Mouse (Mus musculus): Measurements from ENCODE around the gene Cntrob. TPM values are rescaled to one million over a fixed set of nuclear protein-coding genes. Genes with fewer than 3 reads are reported as not detected.

Cntrob gene
- polyA plus RNA-seq, 1 experiment from 2014 or later, result 32.0 TPM

GRCm38 (mm10) chr11:69366855-69367615 is 43.5 kb upstream of the Cntrob start:
- no peak for ATAC-seq (replicated peaks)
- H3K4me1 ChIP-seq, result peaks cover 61% of the 10 kb centered on the region
- under 1% methylated on average over 22 of the region's 22 CpGs for WGBS
- H3K9me3 ChIP-seq, result no peaks in the 10 kb centered on the region
- peak overlapping the region; percentile 100 for H3K27ac ChIP-seq (replicated peaks)
- peak overlapping the region; percentile 95 for H3K4me2 ChIP-seq (replicated peaks)
- peak overlapping the region; percentile 100 for H3K9ac ChIP-seq (replicated peaks)
- peaks cover 19% of the 10 kb centered on the region for H3K36me3 ChIP-seq
- no peaks in the 10 kb centered on the region for H3K27me3 ChIP-seq
- H3K4me3 ChIP-seq, result peak overlapping the region; percentile 94

- H3K27ac ChIP-seq (replicated peaks), result peak overlapping the region; percentile 100
- peak; percentile 84 for ATAC-seq (replicated peaks)
- H3K27me3 ChIP-seq, result no peaks in the 10 kb centered on the region
- H3K9me3 ChIP-seq, result no peaks in the 10 kb centered on the region
- peaks cover 26% of the 10 kb centered on the region for H3K36me3 ChIP-seq
- peak overlapping the region; percentile 94 for H3K4me3 ChIP-seq
- peak overlapping the region; percentile 100 for H3K9ac ChIP-seq (replicated peaks)
- peak overlapping the region; percentile 95 for H3K4me2 ChIP-seq (replicated peaks)
- peaks cover 55% of the 10 kb centered on the region for H3K4me1 ChIP-seq
- WGBS, result under 1% methylated on average over 26 of the region's 26 CpGs
These were observed 42.7 kb upstream of the Cntrob start for GRCm38 (mm10) chr11:69366157-69366854.

DNA sequence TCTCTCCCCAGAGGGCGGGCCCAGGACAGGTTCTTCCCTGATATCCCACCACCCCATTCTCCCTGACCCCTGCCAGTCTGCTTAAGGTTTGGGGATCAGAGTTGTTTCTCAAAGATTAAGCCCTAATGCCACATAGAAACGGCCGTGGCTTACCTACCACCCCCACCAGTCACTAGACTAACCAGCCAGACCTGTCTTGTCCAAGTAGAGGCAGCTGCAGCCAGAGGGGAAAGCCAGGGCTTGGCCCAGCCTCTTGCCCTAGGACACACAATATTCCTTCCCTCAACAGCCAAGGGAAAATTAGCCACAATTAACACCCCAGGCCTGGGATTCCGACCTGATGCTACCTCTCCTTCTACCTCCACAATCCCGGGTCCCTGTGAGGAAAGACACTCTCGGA is 42.1 kb upstream of the Cntrob start:
- Histone ChIP-seq H3K4me2 (replicated peaks) (peak overlapping the region; percentile 95), H3K27me3 (no peaks in the 10 kb centered on the region), H3K4me3 (peak overlapping the region; percentile 94), H3K9me3 (no peaks in the 10 kb centered on the region), H3K36me3 (peaks cover 32% of the 10 kb centered on the region), H3K9ac (replicated peaks) (peak overlapping the region; percentile 100), H3K27ac (replicated peaks) (peak overlapping the region; percentile 100), H3K4me1 (peaks cover 50% of the 10 kb centered on the region)
- no peak for ATAC-seq (replicated peaks)
- WGBS, result 18% methylated on average over 6 of the region's 6 CpGs

DNA sequence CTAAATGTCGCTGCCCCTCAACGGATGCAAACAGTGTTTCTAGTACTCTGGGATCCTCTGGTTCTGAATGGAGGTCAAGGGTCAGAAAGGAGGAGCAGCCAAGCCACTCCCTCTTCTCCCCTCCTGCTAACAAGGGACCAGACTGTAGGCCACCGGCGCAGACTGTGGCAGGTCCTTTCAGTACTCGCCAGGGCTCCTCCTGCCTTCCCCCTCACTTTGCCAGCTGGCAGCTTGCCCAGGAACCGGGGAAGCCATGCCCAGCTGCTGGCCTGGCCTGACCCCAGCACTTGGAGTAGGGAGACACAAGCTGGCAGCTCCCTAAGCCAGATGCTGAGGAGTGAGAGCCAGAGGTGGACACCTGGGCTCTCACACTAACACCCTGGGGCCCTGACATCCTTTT is 41.3 kb upstream of the Cntrob start:
- WGBS, result under 1% methylated on average over 6 of the region's 6 CpGs
- Histone ChIP-seq H3K27ac (replicated peaks) (peak overlapping the region; percentile 100), H3K36me3 (peaks cover 40% of the 10 kb centered on the region), H3K4me2 (replicated peaks) (peak overlapping the region; percentile 95), H3K4me1 (peaks cover 45% of the 10 kb centered on the region), H3K9ac (replicated peaks) (peak overlapping the region; percentile 100), H3K27me3 (no peaks in the 10 kb centered on the region), H3K9me3 (no peaks in the 10 kb centered on the region), H3K4me3 (peak overlapping the region; percentile 94)
- peak; percentile 60 for ATAC-seq (replicated peaks)

DNA sequence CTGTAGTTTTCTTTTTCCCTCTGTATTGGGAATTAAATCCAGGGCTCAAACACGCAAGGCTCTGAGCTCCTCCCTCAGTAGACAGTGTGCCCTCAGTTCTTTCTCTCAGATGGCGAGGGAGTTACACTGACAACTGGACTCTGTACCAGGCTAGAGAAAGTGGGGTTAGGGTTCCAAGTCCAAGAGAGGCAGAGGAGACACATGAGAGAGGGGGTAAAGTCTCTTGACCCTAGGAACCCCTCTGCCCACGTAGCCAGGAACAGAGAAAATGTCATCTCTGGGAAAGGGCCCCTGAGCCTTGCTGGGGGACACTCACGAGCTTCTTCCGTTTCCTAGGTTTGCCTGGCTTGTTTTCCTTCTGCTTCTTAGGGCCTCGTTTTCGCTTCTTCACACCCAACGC is 40.8 kb upstream of the Cntrob start:
- ATAC-seq (replicated peaks), result no peak
- Histone ChIP-seq H3K27me3 (no peaks in the 10 kb centered on the region), H3K9ac (replicated peaks) (peak overlapping the region; percentile 28; the same call in 1 of the 2 replicates), H3K4me2 (replicated peaks) (peak overlapping the region; percentile 95), H3K4me3 (no peak overlapping the region), H3K9me3 (no peaks in the 10 kb centered on the region), H3K4me1 (peaks cover 41% of the 10 kb centered on the region), H3K27ac (replicated peaks) (peak overlapping the region; percentile 100), H3K36me3 (peaks cover 45% of the 10 kb centered on the region)
- 49% methylated on average over 8 of the region's 8 CpGs for WGBS

GRCm38 (mm10) chr11:69362479-69362878 is 38.9 kb upstream of the Cntrob start:
- no peak overlapping the region for H3K4me2 ChIP-seq (replicated peaks)
- no peak for ATAC-seq (replicated peaks)
- WGBS, result 84% methylated on average over 2 of the region's 2 CpGs

DNA sequence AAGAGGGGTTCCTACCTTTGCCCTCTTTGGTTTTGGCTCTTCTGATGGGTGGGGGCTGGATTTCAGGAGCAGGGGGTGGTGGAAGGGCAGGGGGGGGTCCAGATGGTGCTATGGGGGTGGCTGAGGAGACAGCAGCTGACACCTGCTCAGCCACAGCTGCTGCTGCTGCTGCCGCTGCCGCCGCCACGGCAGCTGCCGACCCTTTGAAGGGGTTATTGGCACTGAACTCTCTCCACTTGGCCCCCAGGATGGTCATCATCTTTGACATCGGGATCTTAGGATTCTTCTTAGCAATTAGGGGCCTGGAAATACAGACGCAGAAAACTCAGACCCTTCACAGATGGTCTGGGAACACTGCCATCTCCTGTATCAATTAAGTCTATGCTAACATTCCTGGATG is 38.4 kb upstream of the Cntrob start:
- H3K9ac ChIP-seq (replicated peaks), result no peak overlapping the region
- H3K9me3 ChIP-seq, result no peaks in the 10 kb centered on the region
- H3K27ac ChIP-seq (replicated peaks), result peak overlapping the region; percentile 53
- ATAC-seq (replicated peaks), result no peak
- H3K27me3 ChIP-seq, result no peaks in the 10 kb centered on the region
- peaks cover 69% of the 10 kb centered on the region for H3K36me3 ChIP-seq
- WGBS, result 45% methylated on average over 7 of the region's 7 CpGs
- H3K4me2 ChIP-seq (replicated peaks), result no peak overlapping the region
- H3K4me1 ChIP-seq, result peaks cover 32% of the 10 kb centered on the region
- H3K4me3 ChIP-seq, result no peak overlapping the region

More at GRCm38 (mm10) chr11:69362479-69362878, 38.9 kb upstream of the Cntrob start:
- peaks cover 64% of the 10 kb centered on the region for H3K36me3 ChIP-seq
- no peaks in the 10 kb centered on the region for H3K27me3 ChIP-seq
- peaks cover 35% of the 10 kb centered on the region for H3K4me1 ChIP-seq
- H3K27ac ChIP-seq (replicated peaks), result no peak overlapping the region
- H3K9ac ChIP-seq (replicated peaks), result no peak overlapping the region
- H3K9me3 ChIP-seq, result no peaks in the 10 kb centered on the region
- no peak overlapping the region for H3K4me3 ChIP-seq

DNA sequence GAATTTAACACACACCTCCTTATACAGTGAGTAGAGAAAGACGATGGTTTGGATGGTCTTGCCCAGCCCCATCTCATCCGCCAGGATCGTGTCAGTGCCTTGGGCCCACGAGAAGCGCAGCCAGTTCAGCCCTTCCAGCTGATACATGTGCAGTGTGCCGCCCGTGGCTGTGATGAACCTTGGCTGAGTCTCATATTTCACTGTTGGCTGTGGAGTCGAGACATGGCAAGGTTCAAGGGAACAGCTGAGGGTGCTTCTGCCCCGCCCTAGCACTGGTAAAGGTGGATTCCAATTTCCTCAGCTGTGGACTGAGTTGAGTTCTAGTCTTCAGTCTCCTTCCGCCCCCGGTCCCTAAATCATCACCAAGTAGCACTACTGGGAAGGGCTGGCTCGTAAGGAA is 34.1 kb upstream of the Cntrob start:
- no peak for ATAC-seq (replicated peaks)
- Histone ChIP-seq H3K4me3 (no peak overlapping the region), H3K9ac (replicated peaks) (no peak overlapping the region), H3K36me3 (peaks cover 99% of the 10 kb centered on the region), H3K27me3 (no peaks in the 10 kb centered on the region), H3K27ac (replicated peaks) (no peak overlapping the region), H3K4me1 (peaks cover 4% of the 10 kb centered on the region; the same call in 1 of the 2 replicates), H3K4me2 (replicated peaks) (no peak overlapping the region), H3K9me3 (no peaks in the 10 kb centered on the region)
- 96% methylated on average over 12 of the region's 12 CpGs for WGBS

GRCm38 (mm10) chr11:69356544-69356943 is 33.0 kb upstream of the Cntrob start:
- 96% methylated on average over 5 of the region's 5 CpGs for WGBS

DNA sequence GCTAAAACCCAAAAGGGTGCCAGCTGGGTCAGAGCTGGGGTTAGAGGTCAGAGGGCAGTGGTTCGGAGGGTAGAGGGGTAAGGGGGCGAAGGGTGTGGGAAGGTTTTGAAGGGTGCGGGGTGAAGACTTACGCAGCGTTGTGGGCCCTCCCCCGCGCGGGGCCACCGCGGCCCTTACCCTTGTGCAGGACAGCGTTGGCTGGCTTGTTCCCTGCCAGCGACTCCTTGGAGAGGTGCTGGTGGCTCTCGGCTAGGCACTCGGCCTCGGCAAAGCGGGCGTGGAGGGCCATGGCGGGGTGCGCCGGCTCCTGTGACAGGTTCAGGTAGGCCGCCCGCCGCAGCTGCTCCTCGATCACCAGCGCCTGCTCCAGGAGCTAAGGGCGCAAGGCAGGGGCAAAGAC is 22.9 kb upstream of the Cntrob start:
- Histone ChIP-seq H3K9me3 (no peaks in the 10 kb centered on the region), H3K36me3 (peaks cover 84% of the 10 kb centered on the region), H3K27me3 (no peaks in the 10 kb centered on the region), H3K4me2 (replicated peaks) (no peak overlapping the region), H3K27ac (replicated peaks) (no peak overlapping the region), H3K9ac (replicated peaks) (no peak overlapping the region), H3K4me1 (peaks cover 6% of the 10 kb centered on the region), H3K4me3 (no peak overlapping the region)
- no peak for ATAC-seq (replicated peaks)
- WGBS, result 91% methylated on average over 26 of the region's 26 CpGs

More at GRCm38 (mm10) chr11:69356544-69356943, 33.0 kb upstream of the Cntrob start:
- H3K27ac ChIP-seq (replicated peaks), result no peak overlapping the region
- H3K4me2 ChIP-seq (replicated peaks), result no peak overlapping the region
- H3K27me3 ChIP-seq, result no peaks in the 10 kb centered on the region
- H3K4me1 ChIP-seq, result no peaks in the 10 kb centered on the region
- H3K4me3 ChIP-seq, result no peak overlapping the region
- H3K9me3 ChIP-seq, result no peaks in the 10 kb centered on the region
- peaks cover 99% of the 10 kb centered on the region for H3K36me3 ChIP-seq
- no peak overlapping the region for H3K9ac ChIP-seq (replicated peaks)
- ATAC-seq (replicated peaks), result no peak

DNA sequence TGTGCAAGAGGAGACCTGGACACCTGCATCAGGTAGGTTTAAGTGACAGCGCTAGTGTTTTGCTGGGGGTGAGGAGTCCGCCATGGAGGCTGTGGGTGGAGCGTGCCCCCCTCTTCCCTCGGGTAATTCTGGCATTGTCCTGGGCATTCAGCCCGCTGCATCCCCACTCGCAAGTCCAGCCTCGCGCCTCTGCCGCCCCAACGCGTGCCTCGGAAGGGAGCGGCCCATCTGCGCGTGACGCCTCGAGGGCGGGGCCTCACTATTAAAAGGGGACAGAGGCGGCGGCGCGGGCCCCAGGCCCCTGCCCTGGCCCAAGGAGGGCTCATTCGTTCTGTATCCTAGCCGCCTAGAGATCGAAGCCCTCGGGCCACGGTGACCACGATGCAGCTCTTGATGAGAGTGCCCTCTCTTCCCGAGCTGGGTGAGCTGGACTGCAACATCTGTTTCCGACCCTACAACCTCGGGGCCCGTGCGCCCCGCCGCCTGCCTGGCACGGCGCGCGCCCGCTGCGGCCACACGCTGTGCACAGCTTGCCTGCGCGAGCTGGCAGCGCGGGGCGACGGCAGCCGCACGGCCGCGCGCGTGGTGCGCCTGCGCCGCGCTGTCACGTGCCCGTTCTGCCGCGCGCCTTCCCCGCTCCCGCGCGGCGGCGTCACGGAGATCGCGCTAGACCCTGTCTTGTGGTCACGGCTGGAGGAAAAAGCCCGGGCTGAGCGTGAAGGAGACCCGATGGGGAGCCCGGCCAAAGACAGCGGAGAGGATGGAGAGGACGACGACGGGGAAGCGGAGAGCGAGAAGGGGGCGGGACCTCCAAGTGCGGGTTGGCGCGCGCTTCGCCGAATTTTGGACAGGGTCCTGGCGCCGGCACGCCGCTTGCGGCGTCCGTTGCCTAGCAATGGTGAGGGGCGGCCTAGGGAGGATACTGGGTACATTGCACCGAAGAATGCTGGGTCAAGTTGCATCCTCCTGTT is 16.9 kb upstream of the Cntrob start, which contains the start of gene Rnf227:
Gene Rnf227, plus strand, starts transcription at position 301 of the 971 bp plus-strand sequence.
- peaks cover 23% of the 10 kb centered on the region for H3K4me1 ChIP-seq
- peak within 1 kb of the TSS; percentile 83 for H3K9ac ChIP-seq (replicated peaks)
- ATAC-seq (replicated peaks), result peak; percentile 92
- no peaks in the 10 kb centered on the region for H3K27me3 ChIP-seq
- 2% methylated on average over 93 of the region's 99 CpGs for WGBS
- H3K9me3 ChIP-seq, result no peaks in the 10 kb centered on the region
- peaks cover 28% of the 10 kb centered on the region for H3K36me3 ChIP-seq
- H3K4me2 ChIP-seq (replicated peaks), result peak within 1 kb of the TSS; percentile 98
- H3K4me3 ChIP-seq, result peak within 1 kb of the TSS; percentile 87
- peak within 1 kb of the TSS; percentile 95 for H3K27ac ChIP-seq (replicated peaks)

All from forebrain, embryonic 15.5 days (tissue).